Mouse (Mus musculus) left cerebral cortex, postnatal 14 days (tissue): ENCODE data around the gene Abca17. TPM values are rescaled to one million over a fixed set of nuclear protein-coding genes. Genes with fewer than 3 reads are reported as not detected.

Experiments used
- DNase-seq, 2 experiments: peaks; one replicate each; pipeline ENCODE4 v3.0.0; 2021 to 2022; ENCODE audit warnings: low spot score in 2 of 2, mixed read lengths in 1 of 2
- intact Hi-C: fragments of 180-260 bp; cut with DNase I; formaldehyde crosslinking; loops from one replicate; pipeline ENCODE4 v1.15.1; 2025
- long read RNA-seq, 2 experiments: library from polyadenylated mRNA; stranded (forward); transcript quantifications; one replicate each; pipeline ENCODE4 v2.0.0; 2021
- total RNA-seq, 2 experiments: library from RNA; stranded (reverse); gene quantifications; 2 replicates each; pipeline ENCODE4 v1.2.3; 2021

Abca17 gene
- 1 to 10 TPM in 1 of 2 experiments, under 1 TPM in 1; 0.77 to 1.3 TPM for total RNA-seq
- long read RNA-seq, experiment 1, partial matches to known transcripts: 1 of 2 reads
- long read RNA-seq, experiment 1, other reads (novel, unspliced or antisense): 1 of 2 reads
- long read RNA-seq, experiment 2, partial matches to known transcripts: 0 of 1 reads
- long read RNA-seq, experiment 2, other reads (novel, unspliced or antisense): 1 of 1 reads

- peak in 1 of 2 experiments; percentile 17 for DNase-seq
Observed at GRCm38 (mm10) chr17:24350926-24351759, at the start of gene Abca17. Gene Abca17 (minus strand): TSS chr17:24351068.

GRCm38 (mm10) chr17:24394456-24394855, 43.6 kb upstream of the Abca17 start:
- DNase-seq: no peak
- intact Hi-C loops: no loop called here

More at GRCm38 (mm10) chr17:24350926-24351759, at the start of gene Abca17:
- intact Hi-C loops: loop anchor here (5.0 kb wide), 3 partner anchors 129 to 209 kb away; partner anchors contain the start of gene Tedc2

GRCm38 (mm10) chr17:24393527-24393926, 42.7 kb upstream of the Abca17 start:
- intact Hi-C loops: no loop called here
- DNase-seq: no peak

- intact Hi-C loops: no loop called here
- DNase-seq: peak in 1 of 2 experiments; percentile 19
Observed at GRCm38 (mm10) chr17:24391149-24391548, 40.3 kb upstream of the Abca17 start.

GRCm38 (mm10) chr17:24389865-24390264, 39.0 kb upstream of the Abca17 start:
- intact Hi-C loops: loop anchor here (10.0 kb wide), 1 partner anchor 215 kb away; no protein-coding TSS in a partner anchor
- peak; percentile 66 for DNase-seq

GRCm38 (mm10) chr17:24388711-24389110, 37.8 kb upstream of the Abca17 start:
- intact Hi-C loops: loop anchor here (10.0 kb wide), 1 partner anchor 214 kb away; no protein-coding TSS in a partner anchor

GRCm38 (mm10) chr17:24383789-24384188, 32.9 kb upstream of the Abca17 start:
- intact Hi-C loops: loop anchor here (10.0 kb wide), 1 partner anchor 209 kb away; no protein-coding TSS in a partner anchor
- DNase-seq: no peak

More at GRCm38 (mm10) chr17:24388711-24389110, 37.8 kb upstream of the Abca17 start:
- no peak for DNase-seq

GRCm38 (mm10) chr17:24378496-24378895, 27.6 kb upstream of the Abca17 start:
- no peak for DNase-seq
- intact Hi-C loops: no loop called here

GRCm38 (mm10) chr17:24375886-24376285, 25.0 kb upstream of the Abca17 start:
- DNase-seq: no peak
- intact Hi-C loops: no loop called here

- no peak for DNase-seq
- intact Hi-C loops: no loop called here
Observed at GRCm38 (mm10) chr17:24375094-24375712, 24.3 kb upstream of the Abca17 start.

GRCm38 (mm10) chr17:24365863-24366262, 15.0 kb upstream of the Abca17 start:
- intact Hi-C loops: no loop called here
- DNase-seq: no peak

GRCm38 (mm10) chr17:24364461-24364860, 13.6 kb upstream of the Abca17 start:
- DNase-seq: no peak
- intact Hi-C loops: no loop called here

GRCm38 (mm10) chr17:24362527-24362926, 11.7 kb upstream of the Abca17 start:
- intact Hi-C loops: no loop called here
- no peak for DNase-seq

- intact Hi-C loops: no loop called here
- no peak for DNase-seq
Observed at GRCm38 (mm10) chr17:24361291-24361690, 10.4 kb upstream of the Abca17 start.

- intact Hi-C loops: no loop called here
- DNase-seq: no peak
Observed at GRCm38 (mm10) chr17:24360841-24361240, 10.0 kb upstream of the Abca17 start.

- intact Hi-C loops: no loop called here
- peak in 1 of 2 experiments; percentile 30 for DNase-seq
Observed at GRCm38 (mm10) chr17:24359903-24360302, 9.0 kb upstream of the Abca17 start.

GRCm38 (mm10) chr17:24359006-24359405, 8.1 kb upstream of the Abca17 start:
- intact Hi-C loops: no loop called here
- no peak for DNase-seq

- intact Hi-C loops: no loop called here
- DNase-seq: no peak
Observed at GRCm38 (mm10) chr17:24355284-24355683, 4.4 kb upstream of the Abca17 start.

- DNase-seq: no peak
- intact Hi-C loops: loop anchor here (5.0 kb wide), 3 partner anchors 132 to 212 kb away; partner anchors contain the start of gene Tedc2
Observed at GRCm38 (mm10) chr17:24353960-24354359, 3.1 kb upstream of the Abca17 start.
